Mouse (Mus musculus) lung, postnatal 0 days (tissue): ENCODE results near the gene Jmjd8.

Source experiments
- CTCF ChIP-seq: IDR thresholded peaks from 2 replicates; pipeline ENCODE4 v1.5.1; 2016; ENCODE audit warnings: antibody characterized with exemption, mild to moderate bottlenecking
- EP300 ChIP-seq: IDR thresholded peaks from 2 replicates; pipeline ENCODE4 v1.6.1; 2016; ENCODE audit warnings: antibody characterized with exemption, mild to moderate bottlenecking, control low read depth

DNA sequence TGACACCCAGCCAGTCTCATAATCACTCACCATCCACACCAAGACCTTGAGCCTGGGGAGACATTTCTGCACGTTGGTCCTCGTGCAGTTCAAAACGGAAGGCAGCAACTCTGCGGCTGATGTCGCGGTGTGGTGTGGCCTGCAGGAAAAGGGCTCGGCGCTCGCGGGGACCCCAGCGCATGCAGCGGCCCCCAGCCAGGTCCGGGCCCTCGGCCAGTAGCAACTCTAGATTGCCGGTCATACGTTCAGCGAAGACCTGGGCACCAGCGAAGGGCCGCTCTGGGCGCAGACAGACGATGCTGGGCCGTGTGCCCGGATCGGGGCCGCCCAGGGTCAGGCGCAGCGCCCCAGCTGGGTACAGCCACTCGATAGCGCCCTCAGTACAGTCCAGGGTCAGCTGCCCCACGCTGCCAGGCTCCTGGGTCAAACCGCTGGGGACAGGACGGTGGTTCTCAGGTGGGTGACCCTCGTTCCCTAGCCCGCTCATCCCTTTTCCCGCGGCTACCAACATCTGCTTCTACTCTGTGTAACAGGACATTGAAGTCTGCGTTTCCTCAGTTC, 32.4 kb upstream of the Jmjd8 start:
- TF ChIP-seq EP300 (no peak), CTCF (no peak)
